Mouse (Mus musculus) kidney, adult 2 months (tissue): ENCODE results near the gene Tmem120a.

Experiments used
- CTCF ChIP-seq: fragments of 200-500 bp; conservative IDR thresholded peaks from 2 replicates; pipeline ENCODE4 v1.5.1; 2011; ENCODE audit warnings: low read depth, mild to moderate bottlenecking, control low read depth, low read length, moderate library complexity, mixed read lengths; ENCODE audit not compliant: insufficient read depth, insufficient read length
- POLR2A ChIP-seq: fragments of 200-500 bp; IDR thresholded peaks from one replicate; pipeline ENCODE4 v1.6.1; 2011; ENCODE audit warnings: low read depth, low read length, control low read depth

- TF ChIP-seq CTCF, result no peak
- no peak for TF ChIP-seq POLR2A
Measured at GRCm38 (mm10) chr5:135709716-135710115, 34.5 kb downstream of the Tmem120a start.
